In genomic region chr4:94556265-94557054, GRCm38 (mm10) we compare ENCODE assay signal across 8 mouse cellular contexts. TPM values are rescaled to one million over a fixed set of nuclear protein-coding genes. Genes with fewer than 3 reads are reported as not detected.
DNase-seq lines count a peak whose midpoint lies in the region; ATAC-seq and TF ChIP-seq lines count a peak whose summit lies in the region.

TSS of gene Gm10306 (plus strand) at chr4:94556546.
TSS of gene Caap1 (minus strand) at chr4:94556796.

- no peak for TF ChIP-seq EP300 in ES-Bruce4 (IDR thresholded peaks at IDR 0.05; ENCODE audit: insufficient read depth, low read depth, low read length)
- peak; percentile 26; the same call in 1 of the 2 replicates for TF ChIP-seq EP300 in liver, postnatal 0 days (IDR thresholded peaks at IDR 0.05; ENCODE audit: low read depth)

- H3K4me3 ChIP-seq in ES-Bruce4 (ENCODE audit: low read depth, low read length), result peak within 1 kb of the TSS; percentile 79
- peak within 1 kb of the TSS; percentile 95 for H3K4me3 ChIP-seq in forebrain, embryonic 13.5 days
- H3K4me3 ChIP-seq in liver, postnatal 0 days (ENCODE audit: low read depth, low read length), result peak within 1 kb of the TSS; percentile 94
- peak within 1 kb of the TSS; percentile 96 for H3K4me3 ChIP-seq in neural tube, embryonic 14.5 days (ENCODE audit: low read depth, low read length)

- intact Hi-C loops in heart, postnatal 10 days (cut with DNase I), result loop anchor here (5.0 kb wide), 1 partner anchor 46 kb away; the partner anchor contains the start of gene Plaa

- no peaks in the 10 kb centered on the region for H3K9me3 ChIP-seq in ES-Bruce4 (replicated peaks; ENCODE audit: control insufficient read depth, insufficient read depth, low read length, poor library complexity, severe bottlenecking)
- H3K9me3 ChIP-seq in forebrain, embryonic 13.5 days (replicated peaks), result no peaks in the 10 kb centered on the region
- H3K9me3 ChIP-seq in liver, postnatal 0 days (ENCODE audit: low read length), result no peaks in the 10 kb centered on the region
- no peaks in the 10 kb centered on the region for H3K9me3 ChIP-seq in neural tube, embryonic 14.5 days (ENCODE audit: control insufficient read depth, low read length)

- peak within 1 kb of the TSS; percentile 77 for H3K4me2 ChIP-seq in forebrain, embryonic 13.5 days
- peak within 1 kb of the TSS; percentile 84 for H3K4me2 ChIP-seq in liver, postnatal 0 days (ENCODE audit: low read depth, low read length)
- peak within 1 kb of the TSS; percentile 55 for H3K4me2 ChIP-seq in neural tube, embryonic 14.5 days (ENCODE audit: low read depth, low read length)

- no peak for TF ChIP-seq CTCF in ES-Bruce4 (IDR thresholded peaks at IDR 0.05; ENCODE audit: low read depth, low read length)
- TF ChIP-seq CTCF in liver, postnatal 0 days (IDR thresholded peaks at IDR 0.05; ENCODE audit: low read depth), result no peak

- peak within 1 kb of the TSS; percentile 81 for H3K9ac ChIP-seq in ES-Bruce4 (ENCODE audit: low read depth, poor library complexity, severe bottlenecking)
- peak within 1 kb of the TSS; percentile 84 for H3K9ac ChIP-seq in forebrain, embryonic 13.5 days
- H3K9ac ChIP-seq in liver, postnatal 0 days (replicated peaks), result peak within 1 kb of the TSS; percentile 81
- peak within 1 kb of the TSS; percentile 87 for H3K9ac ChIP-seq in neural tube, embryonic 14.5 days (replicated peaks; ENCODE audit: low read depth, low read length)

- 1% methylated on average over 83 of the region's 83 CpGs for WGBS in forebrain, embryonic 13.5 days
- WGBS in large intestine, adult 2 months, result under 1% methylated on average over 83 of the region's 83 CpGs
- WGBS in liver, postnatal 0 days (ENCODE audit: insufficient replicate concordance), result 1% methylated on average over 74 of the region's 83 CpGs
- WGBS in neural tube, embryonic 14.5 days, result 1% methylated on average over 82 of the region's 83 CpGs

- TF ChIP-seq POLR2A in ES-Bruce4 (IDR thresholded peaks at IDR 0.05; ENCODE audit: insufficient read depth, low read length), result peak; percentile 65

- H3K4me1 ChIP-seq in ES-Bruce4 (ENCODE audit: control insufficient read depth, insufficient read depth, low read length), result no peaks in the 10 kb centered on the region
- H3K4me1 ChIP-seq in forebrain, embryonic 13.5 days, result peaks cover 10% of the 10 kb centered on the region
- peaks cover 13% of the 10 kb centered on the region for H3K4me1 ChIP-seq in liver, postnatal 0 days (ENCODE audit: insufficient read depth)
- peaks cover 9% of the 10 kb centered on the region for H3K4me1 ChIP-seq in neural tube, embryonic 14.5 days (ENCODE audit: control insufficient read depth, insufficient read depth, low read length)

- no peaks in the 10 kb centered on the region for H3K36me3 ChIP-seq in ES-Bruce4 (ENCODE audit: control insufficient read depth, insufficient read depth, low read length, poor library complexity, severe bottlenecking)
- H3K36me3 ChIP-seq in forebrain, embryonic 13.5 days (ENCODE audit: poor library complexity, severe bottlenecking), result no peaks in the 10 kb centered on the region
- H3K36me3 ChIP-seq in liver, postnatal 0 days (replicated peaks; ENCODE audit: insufficient read depth, low read length), result no peaks in the 10 kb centered on the region
- no peaks in the 10 kb centered on the region for H3K36me3 ChIP-seq in neural tube, embryonic 14.5 days (ENCODE audit: control insufficient read depth, insufficient read depth, low read length)

- ATAC-seq in cerebellum, adult (ENCODE audit: insufficient number of reproducible peaks, low FRiP score, low TSS enrichment), result peak; percentile 95
- ATAC-seq in forebrain, embryonic 13.5 days, result peak; percentile 99
- peak; percentile 99 for ATAC-seq in liver, postnatal 0 days
- peak; percentile 98 for ATAC-seq in neural tube, embryonic 14.5 days (ENCODE audit: low read depth)

- no peak within 1 kb of the TSS for H3K27ac ChIP-seq in ES-Bruce4 (ENCODE audit: insufficient read depth, low read length)
- peak within 1 kb of the TSS; percentile 90 for H3K27ac ChIP-seq in forebrain, embryonic 13.5 days
- peak within 1 kb of the TSS; percentile 83 for H3K27ac ChIP-seq in liver, postnatal 0 days (ENCODE audit: low read depth)
- peak within 1 kb of the TSS; percentile 89 for H3K27ac ChIP-seq in neural tube, embryonic 14.5 days (ENCODE audit: low read depth, low read length)

- DNase-seq in heart, postnatal 10 days, result peak; percentile 95 to 97
- peak; percentile 61 for DNase-seq in large intestine, adult 2 months (ENCODE audit: low read depth, low spot score)
- peak; percentile 96 for DNase-seq in liver, postnatal 0 days
- DNase-seq in testis, postnatal 10 days (ENCODE audit: low spot score), result peak; percentile 97

- H3K27me3 ChIP-seq in ES-Bruce4 (ENCODE audit: control insufficient read depth, insufficient read depth, low read length, poor library complexity, severe bottlenecking), result no peaks in the 10 kb centered on the region
- H3K27me3 ChIP-seq in forebrain, embryonic 13.5 days, result no peaks in the 10 kb centered on the region
- H3K27me3 ChIP-seq in liver, postnatal 0 days (ENCODE audit: insufficient read depth, low read length), result no peaks in the 10 kb centered on the region
- peaks cover 2% of the 10 kb centered on the region; the same call in 1 of the 2 replicates for H3K27me3 ChIP-seq in neural tube, embryonic 14.5 days (ENCODE audit: control insufficient read depth, insufficient read depth, low read length)

RNA-seq across cellular contexts. Expression of gene Gm10306, which starts in this region (rescaled TPM):
- not detected in 2 replicates for polyA plus RNA-seq in ES-Bruce4 (2011; ENCODE audit: insufficient read depth, insufficient read length, low read depth, missing spikeins)
- 0.93 TPM in 1 of 2 replicates, not detected in the other for polyA plus RNA-seq in forebrain, embryonic 13.5 days (2015; fragmentation: Nextera tagmentation; extraction: Ambion mirVana)
- total RNA-seq in heart, postnatal 10 days (2021), result not detected
- not detected in 2 replicates for polyA plus RNA-seq in large intestine, adult 2 months (2012; rRNA removed)
- polyA plus RNA-seq in liver, postnatal 0 days (2015; fragmentation: Nextera tagmentation; extraction: Ambion mirVana), result 0.34 TPM in 1 of 2 replicates, not detected in the other
- polyA plus RNA-seq in neural tube, embryonic 14.5 days (2014; fragmentation: Nextera tagmentation; extraction: Ambion mirVana), result 0.62 TPM in 1 of 2 replicates, not detected in the other

RNA-seq across cellular contexts. Expression of gene Caap1, which starts in this region (rescaled TPM):
- 25.2 and 28.8 TPM in 2 replicates for polyA plus RNA-seq in ES-Bruce4 (2011; ENCODE audit: insufficient read depth, insufficient read length, low read depth, missing spikeins)
- polyA plus RNA-seq in forebrain, embryonic 13.5 days (2015; fragmentation: Nextera tagmentation; extraction: Ambion mirVana), result 27.3 and 27.7 TPM in 2 replicates
- total RNA-seq in heart, postnatal 10 days (2021), result 1 to 10 TPM; 4.7 to 6.4 TPM
- polyA plus RNA-seq in large intestine, adult 2 months (2012; rRNA removed), result 1.6 and 3.3 TPM in 2 replicates
- polyA plus RNA-seq in liver, postnatal 0 days (2015; fragmentation: Nextera tagmentation; extraction: Ambion mirVana), result 6.9 TPM in 2 replicates
- 19.4 and 23.6 TPM in 2 replicates for polyA plus RNA-seq in neural tube, embryonic 14.5 days (2014; fragmentation: Nextera tagmentation; extraction: Ambion mirVana)
